Mouse (Mus musculus) cerebellum, adult 9-10 months (tissue): ENCODE data around the gene Tcaim.
"Not testable (repeated sequence)": the region's sequence is repeated elsewhere in the genome, so short reads cannot be mapped to it uniquely, and the experiment has no call there.

Source experiments
- DNase-seq: peaks from one replicate; pipeline ENCODE4 v3.0.0; 2022

Gene Tcaim

GRCm38 (mm10) chr9:122855141-122855540, 49.8 kb downstream of the Tcaim start:
- DNase-seq = not testable (repeated sequence)

GRCm38 (mm10) chr9:122855617-122856016, 50.3 kb downstream of the Tcaim start:
- DNase-seq = no peak

GRCm38 (mm10) chr9:122856716-122857115, 51.4 kb downstream of the Tcaim start:
- no peak for DNase-seq

- DNase-seq = no peak
These were observed 55.4 kb downstream of the Tcaim start for GRCm38 (mm10) chr9:122860752-122861151.

GRCm38 (mm10) chr9:122863731-122864130, 58.4 kb downstream of the Tcaim start:
- DNase-seq = no peak

- DNase-seq = no peak
These were observed 59.5 kb downstream of the Tcaim start for GRCm38 (mm10) chr9:122864848-122865247.

DNA sequence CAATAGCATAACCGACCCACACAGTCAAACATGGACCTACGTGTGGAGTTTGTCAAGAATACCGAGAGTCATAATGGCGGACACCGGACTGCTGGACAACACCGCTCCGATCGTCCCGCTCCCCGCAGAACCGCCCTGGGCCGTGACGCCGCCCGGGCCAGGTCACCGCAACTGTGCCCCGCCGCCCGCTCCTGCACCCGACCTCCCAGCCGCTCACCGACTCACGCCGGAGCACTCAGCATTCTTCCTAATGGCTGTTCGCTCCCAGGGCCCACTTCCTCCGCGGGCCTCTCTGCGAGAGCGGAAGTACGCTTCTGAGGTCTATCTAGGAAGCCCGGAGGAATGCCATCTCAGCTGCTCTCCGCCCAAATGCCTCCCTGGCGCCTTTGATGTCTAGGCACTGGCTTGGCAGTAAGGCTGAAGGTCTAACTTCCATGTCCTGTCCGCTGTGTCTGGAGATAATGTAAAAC, 60.4 kb downstream of the Tcaim start, which contains the start of gene Zfp445:
Zfp445 (minus strand) TSS at position 310 of the 470 bp plus-strand sequence.
- peak; percentile 84 for DNase-seq

GRCm38 (mm10) chr9:122866192-122866591, 60.9 kb downstream of the Tcaim start:
- no peak for DNase-seq

DNA sequence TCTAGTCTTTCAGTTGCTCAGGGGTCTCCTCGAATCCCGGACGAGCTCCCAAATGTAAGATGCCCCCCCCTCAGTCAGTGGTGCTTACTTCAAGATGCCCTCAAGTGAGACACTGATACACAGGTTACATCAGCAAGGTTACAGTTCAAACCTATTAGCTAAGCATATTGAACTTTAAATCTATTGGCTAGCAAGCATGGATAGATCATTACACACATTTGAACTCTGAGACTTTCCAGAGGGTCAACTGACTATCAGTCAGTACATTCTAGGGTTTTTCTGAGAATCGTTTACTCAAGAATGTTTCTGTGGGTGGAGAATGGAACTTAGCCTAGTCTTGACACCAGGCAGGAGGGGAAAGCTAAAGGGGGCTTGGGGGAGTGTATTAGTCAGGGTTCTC, 67.3 kb downstream of the Tcaim start:
- no peak for DNase-seq

DNA sequence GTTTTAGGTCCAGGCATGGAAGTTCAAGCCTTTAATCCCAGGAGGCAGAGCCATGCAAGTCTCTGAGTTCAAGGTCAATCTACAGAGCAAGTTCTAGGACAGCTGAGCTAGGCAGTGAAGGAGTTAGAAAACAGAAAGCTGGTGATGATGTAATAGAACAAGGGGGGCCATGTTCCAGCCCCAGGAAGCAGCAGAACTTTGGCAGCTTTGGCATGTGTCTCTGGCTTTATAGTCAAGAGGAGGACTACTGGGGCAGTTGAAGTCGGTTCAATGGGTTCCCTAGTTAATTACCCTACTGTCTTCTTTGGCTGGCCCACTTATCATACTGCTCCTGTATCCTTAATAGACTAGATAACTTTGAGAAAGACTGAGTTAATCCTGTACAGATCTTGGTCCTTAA, 69.3 kb downstream of the Tcaim start:
- DNase-seq = no peak

GRCm38 (mm10) chr9:122875145-122875544, 69.8 kb downstream of the Tcaim start:
- DNase-seq = no peak

DNA sequence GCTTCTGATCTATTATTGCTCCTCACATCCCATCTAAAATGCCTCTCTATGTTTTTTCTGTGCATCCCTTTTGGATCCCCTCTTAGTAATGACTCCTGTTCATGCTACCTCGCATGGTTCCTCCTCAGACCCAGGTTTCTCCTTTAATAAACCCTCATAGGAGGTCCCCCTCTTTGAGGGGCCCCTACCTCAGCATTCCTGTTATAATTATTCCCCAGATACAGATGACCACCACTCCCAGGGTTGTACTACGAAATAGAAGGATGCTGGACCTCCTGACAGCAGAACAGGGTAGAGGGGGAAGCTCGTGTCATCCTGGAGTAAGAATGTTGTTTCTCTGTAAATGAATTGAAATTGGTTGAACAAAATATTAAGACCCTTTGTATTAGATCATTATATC, 80.0 kb downstream of the Tcaim start, which contains the start of gene Zkscan7:
Zkscan7 (plus strand) TSS at position 301 of the 400 bp plus-strand sequence.
- DNase-seq = no peak
